Mouse (Mus musculus) C2C12 (cell line): Measurements from ENCODE around the gene Cept1. TPM values are rescaled to one million over a fixed set of nuclear protein-coding genes. Genes with fewer than 3 reads are reported as not detected.

Experiments
- H3K27me3 ChIP-seq: one replicate; pipeline ENCODE4 v1.6.1; 2011; ENCODE audit not compliant: control insufficient read depth, insufficient read depth, insufficient read length
- H3K36me3 ChIP-seq: one replicate; pipeline ENCODE4 v1.6.1; 2011; ENCODE audit not compliant: control insufficient read depth, insufficient read depth
- H3K4me3 ChIP-seq: one replicate; pipeline ENCODE4 v1.5.1; 2011; ENCODE audit warnings: mild to moderate bottlenecking, control low read depth; ENCODE audit not compliant: poor library complexity, insufficient read depth, severe bottlenecking
- H3K79me2 ChIP-seq: one replicate; pipeline ENCODE4 v1.6.1; 2011; ENCODE audit not compliant: control insufficient read depth, insufficient read depth
- H3K79me3 ChIP-seq: one replicate; pipeline ENCODE4 v1.6.1; 2011; ENCODE audit warnings: low read depth, control low read depth
- H3ac ChIP-seq: one replicate; pipeline ENCODE3; 2011; ENCODE audit warnings: low read depth; ENCODE audit not compliant: control insufficient read depth, insufficient read length
- CEBPB ChIP-seq: IDR thresholded peaks from one replicate; pipeline ENCODE4 v1.6.1; 2011; ENCODE audit warnings: low read depth, mild to moderate bottlenecking, control low read depth, moderate library complexity
- CTCF ChIP-seq: IDR thresholded peaks from one replicate; pipeline ENCODE4 v1.5.1; 2011; ENCODE audit not compliant: control insufficient read depth, insufficient read depth, insufficient read length
- FOSL1 ChIP-seq: IDR thresholded peaks from one replicate; pipeline ENCODE4 v1.8.0; 2011; ENCODE audit warnings: mild to moderate bottlenecking, low read length; ENCODE audit not compliant: poor library complexity, insufficient read depth, severe bottlenecking
- MAX ChIP-seq: IDR thresholded peaks from one replicate; pipeline ENCODE4 v1.6.1; 2011; ENCODE audit warnings: mild to moderate bottlenecking, control low read depth
- MYOD1 ChIP-seq: IDR thresholded peaks from one replicate; pipeline ENCODE4 v1.6.1; 2011; ENCODE audit warnings: low read depth; ENCODE audit not compliant: control insufficient read depth, insufficient read length
- MYOG ChIP-seq: IDR thresholded peaks from one replicate; pipeline ENCODE4 v1.6.1; 2011; ENCODE audit not compliant: control insufficient read depth, insufficient read length; ENCODE audit errors: extremely low read depth
- USF1 ChIP-seq: IDR thresholded peaks from one replicate; pipeline ENCODE4 v1.6.1; 2011; ENCODE audit warnings: low read depth, mild to moderate bottlenecking, control low read depth, moderate library complexity
- polyA plus RNA-seq: library from polyadenylated mRNA; unstranded; fragments of >200 nt; fragmentation: generic; extraction: Trizol; gene quantifications from one replicate; pipeline ENCODE4 v1.2.1, GENCODE M21; 2012; ENCODE audit warnings: missing spikeins

Cept1 gene
- polyA plus RNA-seq, 1 experiment: 21.1 TPM

DNA sequence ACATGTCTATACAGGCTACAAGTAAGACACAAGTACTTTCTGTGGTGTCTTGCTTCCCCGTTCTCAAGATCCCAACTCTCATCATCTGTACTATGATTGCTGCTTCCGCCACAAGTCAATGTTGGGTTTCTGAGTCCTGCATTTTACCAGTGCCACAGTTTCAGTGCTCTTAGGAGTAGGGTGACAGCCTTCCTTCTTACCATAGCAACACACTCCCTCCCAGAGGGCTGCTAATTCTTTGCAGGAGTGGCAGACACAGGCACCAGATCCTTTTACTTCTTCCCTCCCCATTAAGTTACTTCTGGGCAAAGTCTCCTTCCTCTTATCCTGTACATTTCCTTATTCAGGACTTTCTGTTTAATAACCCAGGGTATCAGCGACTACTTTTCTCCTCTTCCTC is 62.7 kb downstream of the Cept1 start:
- Histone ChIP-seq H3K4me3 (no peak overlapping the region), H3K79me3 (no peaks in the 10 kb centered on the region), H3ac (no peak overlapping the region), H3K27me3 (no peaks in the 10 kb centered on the region), H3K79me2 (no peaks in the 10 kb centered on the region), H3K36me3 (no peaks in the 10 kb centered on the region)
- TF ChIP-seq FOSL1: no peak
- TF ChIP-seq CEBPB: no peak
- TF ChIP-seq CTCF: no peak
- no peak for TF ChIP-seq USF1
- TF ChIP-seq MYOG: no peak
- no peak for TF ChIP-seq MYOD1
- no peak for TF ChIP-seq MAX

DNA sequence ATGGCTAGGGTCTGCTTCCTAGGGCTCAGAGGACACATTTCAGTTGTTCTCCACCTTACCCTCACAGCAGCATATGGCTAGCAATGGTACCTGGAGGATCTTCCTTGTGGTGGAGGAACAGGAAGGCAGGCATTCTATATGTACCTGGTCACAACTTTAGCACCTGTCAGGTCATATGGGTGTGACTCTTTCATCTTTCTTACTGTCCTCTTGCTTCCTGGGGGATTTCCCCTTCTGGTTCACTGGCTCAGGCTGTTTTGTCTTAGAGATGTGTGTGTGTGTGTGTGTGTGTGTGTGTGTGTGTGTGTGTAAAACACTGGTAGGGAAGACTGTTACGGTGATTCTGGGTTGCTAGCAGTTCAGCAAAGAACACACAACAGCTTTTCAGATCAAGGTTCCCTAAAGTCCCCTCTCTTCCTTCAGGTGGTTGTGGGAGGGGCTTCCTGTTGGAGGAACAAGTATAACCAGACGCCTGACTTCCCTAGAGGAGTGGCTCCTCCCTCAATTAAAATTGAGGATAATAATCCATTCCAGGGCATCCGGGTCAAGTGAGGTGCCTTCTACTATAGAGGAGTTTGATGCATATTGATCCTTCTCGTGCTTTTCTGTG is 63.7 kb downstream of the Cept1 start:
- no peaks in the 10 kb centered on the region for H3K27me3 ChIP-seq
- H3ac ChIP-seq: no peak overlapping the region
- no peak for TF ChIP-seq FOSL1
- no peak for TF ChIP-seq MAX
- no peak for TF ChIP-seq MYOD1
- no peak for TF ChIP-seq CTCF
- TF ChIP-seq MYOG: no peak
- TF ChIP-seq CEBPB: no peak
- no peak for TF ChIP-seq USF1
- no peaks in the 10 kb centered on the region for H3K36me3 ChIP-seq
- no peaks in the 10 kb centered on the region for H3K79me3 ChIP-seq
- H3K79me2 ChIP-seq: no peaks in the 10 kb centered on the region
- no peak overlapping the region for H3K4me3 ChIP-seq

DNA sequence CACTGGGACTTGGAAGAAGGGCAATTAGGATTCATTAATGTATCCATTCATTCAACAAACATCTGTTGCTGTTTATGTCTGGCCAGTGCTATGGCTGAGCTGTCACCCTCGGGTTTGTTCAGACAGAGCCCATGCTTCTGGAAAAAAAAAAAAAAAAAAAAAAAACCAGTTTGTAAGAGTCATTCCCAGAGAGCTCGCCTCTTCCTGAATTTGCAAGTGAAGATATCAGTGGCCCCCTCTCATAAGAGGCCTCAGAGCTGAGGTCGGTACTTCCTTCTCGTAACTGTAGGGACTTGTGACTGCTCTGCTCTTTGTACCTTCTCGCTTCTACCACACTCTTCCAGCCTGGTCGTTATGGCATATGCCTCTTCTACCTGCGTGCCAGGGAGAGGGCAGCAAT is 64.3 kb downstream of the Cept1 start:
- no peak overlapping the region for H3K4me3 ChIP-seq
- H3K79me3 ChIP-seq: no peaks in the 10 kb centered on the region
- no peaks in the 10 kb centered on the region for H3K79me2 ChIP-seq
- no peaks in the 10 kb centered on the region for H3K27me3 ChIP-seq
- TF ChIP-seq MAX (no peak), CTCF (no peak), USF1 (no peak), MYOD1 (no peak), FOSL1 (no peak), MYOG (no peak), CEBPB (no peak)
- no peak overlapping the region for H3ac ChIP-seq
- H3K36me3 ChIP-seq: no peaks in the 10 kb centered on the region

DNA sequence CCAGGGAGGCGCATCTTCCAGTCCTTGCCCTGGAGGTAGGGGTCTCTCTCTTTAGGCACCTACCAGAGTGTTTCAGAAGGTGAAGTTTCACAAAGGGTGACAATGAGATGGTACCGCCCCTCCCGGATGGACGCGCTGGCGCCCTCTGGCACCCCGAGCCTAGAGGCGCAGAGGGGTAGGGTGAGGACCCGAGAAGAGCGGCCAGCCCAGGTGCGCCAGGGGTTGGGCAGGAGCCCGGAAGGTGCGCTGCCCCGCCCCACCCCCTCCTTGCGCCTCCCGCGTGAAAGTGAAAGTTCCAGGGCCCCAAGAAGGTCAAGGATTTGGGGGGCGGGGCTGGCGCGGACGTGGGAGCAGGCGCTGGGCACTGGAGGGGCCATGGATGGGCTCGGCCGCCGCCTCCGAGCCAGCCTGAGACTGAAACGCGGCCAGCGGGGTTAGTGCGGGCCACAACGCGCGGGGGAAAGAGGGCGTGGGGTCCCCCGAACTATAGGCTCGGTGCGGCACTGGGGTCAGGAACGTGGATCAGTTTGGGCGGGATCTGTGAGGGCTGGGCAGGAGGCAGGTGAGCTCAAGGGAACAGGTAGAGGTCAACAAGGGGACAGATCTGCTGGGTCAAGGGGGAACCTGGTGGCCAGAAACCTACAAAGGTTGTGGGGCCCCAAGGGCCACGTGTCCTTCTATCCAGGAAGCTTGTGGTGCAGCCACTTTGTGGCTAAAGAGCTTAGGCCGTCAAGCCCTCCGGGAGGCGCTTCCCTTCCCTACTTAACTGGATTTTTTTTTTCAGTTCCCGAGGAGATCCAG is 65.1 kb downstream of the Cept1 start, which contains the start of gene Dennd2d:
Gene Dennd2d (plus strand): TSS at position 125 of the 801 bp plus-strand sequence.
- no peaks in the 10 kb centered on the region for H3K36me3 ChIP-seq
- TF ChIP-seq FOSL1 (no peak), MAX (no peak), MYOD1 (no peak), MYOG (no peak), CEBPB (no peak), USF1 (no peak), CTCF (no peak)

GRCm38 (mm10) chr3:106476863-106477262 is 70.7 kb downstream of the Cept1 start:
- Histone ChIP-seq H3K4me3 (no peak overlapping the region), H3K27me3 (no peaks in the 10 kb centered on the region), H3K79me3 (no peaks in the 10 kb centered on the region), H3K79me2 (no peaks in the 10 kb centered on the region), H3ac (no peak overlapping the region), H3K36me3 (no peaks in the 10 kb centered on the region)
- TF ChIP-seq MYOD1 (no peak), MYOG (no peak), CEBPB (no peak), MAX (no peak), CTCF (no peak), USF1 (no peak)

More for the DNA sequence above, 65.1 kb downstream of the Cept1 start, which contains the start of gene Dennd2d:
- Histone ChIP-seq H3K4me3 (peak within 1 kb of the TSS; percentile 25), H3ac (peak within 1 kb of the TSS; percentile 67), H3K79me2 (no peaks in the 10 kb centered on the region), H3K27me3 (no peaks in the 10 kb centered on the region), H3K79me3 (no peaks in the 10 kb centered on the region)
